Mouse (Mus musculus): ENCODE measurements around the gene Bclaf1. TPM values are rescaled to one million over a fixed set of nuclear protein-coding genes. Genes with fewer than 3 reads are reported as not detected.

Bclaf1 gene
- polyA plus RNA-seq, 1 experiment = 234 TPM

DNA sequence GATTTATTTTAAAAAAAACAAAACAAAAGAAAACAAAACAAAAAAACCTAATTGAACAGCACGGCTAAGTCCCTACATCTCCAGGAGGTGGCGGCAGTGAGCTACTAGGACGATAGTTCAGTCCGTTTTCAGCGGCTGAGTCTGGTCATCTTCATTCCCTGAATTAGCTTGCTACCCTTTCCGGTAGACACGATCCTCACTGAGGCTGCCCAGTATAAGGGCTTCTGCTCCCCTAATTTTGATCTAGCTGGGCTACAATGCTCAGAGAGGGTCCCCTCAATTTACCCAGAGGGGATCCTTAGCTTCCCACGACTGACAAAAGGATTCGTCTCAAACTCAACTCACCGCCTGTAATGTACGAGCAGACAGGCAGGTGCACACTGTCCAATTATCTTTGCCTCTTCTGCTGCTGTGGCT is 21.8 kb upstream of the Bclaf1 start:
- Histone ChIP-seq H3K4me1 (ENCODE audit: control insufficient read depth, insufficient read depth, low read length) (peaks cover 5% of the 10 kb centered on the region), H3K36me3 (ENCODE audit: control insufficient read depth, insufficient read depth, low read length, poor library complexity, severe bottlenecking) (no peaks in the 10 kb centered on the region), H3K27ac (ENCODE audit: insufficient read depth, low read length) (no peak overlapping the region), H3K9ac (ENCODE audit: low read depth, poor library complexity, severe bottlenecking) (peak overlapping the region; percentile 64), H3K27me3 (ENCODE audit: control insufficient read depth, insufficient read depth, low read length, poor library complexity, severe bottlenecking) (no peaks in the 10 kb centered on the region), H3K9me3 (replicated peaks; ENCODE audit: control insufficient read depth, insufficient read depth, low read length, poor library complexity, severe bottlenecking) (no peaks in the 10 kb centered on the region), H3K4me3 (ENCODE audit: low read depth, low read length) (peak overlapping the region; percentile 26; the same call in 1 of the 2 replicates)
- TF ChIP-seq CTCF (IDR thresholded peaks at IDR 0.05; ENCODE audit: low read depth, low read length) (peak; percentile 76), POLR2A (IDR thresholded peaks at IDR 0.05; ENCODE audit: insufficient read depth, low read length) (no peak)

DNA sequence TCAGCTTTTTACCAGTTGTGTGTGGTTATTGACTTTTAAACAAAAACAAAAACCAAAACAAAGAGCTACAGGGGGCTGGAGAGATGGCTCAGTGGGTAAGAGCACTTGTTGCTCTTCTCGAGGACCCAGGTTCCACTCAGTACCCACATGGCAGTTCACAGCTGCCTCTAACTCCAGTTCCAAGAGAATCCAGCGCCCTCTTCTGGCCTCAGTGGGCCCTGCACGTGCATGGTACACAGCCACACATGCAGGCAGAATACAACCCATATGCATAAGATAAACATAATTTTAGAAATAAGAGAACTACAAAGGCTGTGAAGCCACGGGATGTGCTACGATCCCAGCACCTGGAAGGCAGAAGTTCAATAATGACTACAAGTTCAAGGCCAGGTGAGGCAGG is 16.3 kb upstream of the Bclaf1 start:
- H3K27ac ChIP-seq (ENCODE audit: insufficient read depth, low read length) = no peak overlapping the region
- TF ChIP-seq CTCF (IDR thresholded peaks at IDR 0.05; ENCODE audit: low read depth, low read length) (peak; percentile 87), EP300 (IDR thresholded peaks at IDR 0.05; ENCODE audit: insufficient read depth, low read depth, low read length) (no peak)
- no peak overlapping the region for H3K9ac ChIP-seq (ENCODE audit: low read depth, poor library complexity, severe bottlenecking)
- H3K4me1 ChIP-seq (ENCODE audit: control insufficient read depth, insufficient read depth, low read length) = peaks cover 4% of the 10 kb centered on the region
- H3K9me3 ChIP-seq (replicated peaks; ENCODE audit: control insufficient read depth, insufficient read depth, low read length, poor library complexity, severe bottlenecking) = no peaks in the 10 kb centered on the region
- no peaks in the 10 kb centered on the region for H3K36me3 ChIP-seq (ENCODE audit: control insufficient read depth, insufficient read depth, low read length, poor library complexity, severe bottlenecking)
- H3K4me3 ChIP-seq (ENCODE audit: low read depth, low read length) = no peak overlapping the region
- no peaks in the 10 kb centered on the region for H3K27me3 ChIP-seq (ENCODE audit: control insufficient read depth, insufficient read depth, low read length, poor library complexity, severe bottlenecking)

- TF ChIP-seq POLR2A (IDR thresholded peaks at IDR 0.05; ENCODE audit: insufficient read depth, low read length) (no peak), CTCF (IDR thresholded peaks at IDR 0.05; ENCODE audit: low read depth, low read length) (no peak), EP300 (IDR thresholded peaks at IDR 0.05; ENCODE audit: insufficient read depth, low read depth, low read length) (no peak)
- no peak overlapping the region for H3K9ac ChIP-seq (ENCODE audit: low read depth, poor library complexity, severe bottlenecking)
- H3K36me3 ChIP-seq (ENCODE audit: control insufficient read depth, insufficient read depth, low read length, poor library complexity, severe bottlenecking) = no peaks in the 10 kb centered on the region
- H3K27me3 ChIP-seq (ENCODE audit: control insufficient read depth, insufficient read depth, low read length, poor library complexity, severe bottlenecking) = no peaks in the 10 kb centered on the region
- H3K4me1 ChIP-seq (ENCODE audit: control insufficient read depth, insufficient read depth, low read length) = peaks cover 4% of the 10 kb centered on the region
- H3K27ac ChIP-seq (ENCODE audit: insufficient read depth, low read length) = peak overlapping the region; percentile 8; the same call in 1 of the 2 replicates
- no peaks in the 10 kb centered on the region for H3K9me3 ChIP-seq (replicated peaks; ENCODE audit: control insufficient read depth, insufficient read depth, low read length, poor library complexity, severe bottlenecking)
- H3K4me3 ChIP-seq (ENCODE audit: low read depth, low read length) = no peak overlapping the region
Observed at GRCm38 (mm10) chr10:20298152-20298920, 13.9 kb upstream of the Bclaf1 start.

DNA sequence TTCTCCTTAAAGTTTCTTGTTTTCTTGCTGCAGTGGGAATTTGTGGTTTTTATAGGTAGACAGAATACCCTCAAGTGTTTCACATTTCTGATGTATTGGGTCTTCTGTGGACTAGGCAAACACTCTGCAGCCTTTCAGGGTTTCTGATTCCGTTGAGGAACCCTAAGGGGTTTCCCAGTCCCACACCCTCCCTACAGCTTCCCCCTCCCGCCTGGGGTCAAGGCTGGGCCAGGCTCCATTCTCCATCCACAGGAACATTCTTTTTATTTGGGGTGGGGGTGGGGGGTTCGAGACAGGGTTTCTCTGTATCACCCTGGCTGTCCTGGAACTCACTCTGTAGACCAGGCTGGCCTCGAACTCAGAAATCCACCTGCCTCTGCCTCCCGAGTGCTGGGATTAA is 13.2 kb upstream of the Bclaf1 start:
- no peak overlapping the region for H3K27ac ChIP-seq (ENCODE audit: insufficient read depth, low read length)
- H3K4me1 ChIP-seq (ENCODE audit: control insufficient read depth, insufficient read depth, low read length) = peaks cover 4% of the 10 kb centered on the region
- TF ChIP-seq CTCF (IDR thresholded peaks at IDR 0.05; ENCODE audit: low read depth, low read length) (no peak), EP300 (IDR thresholded peaks at IDR 0.05; ENCODE audit: insufficient read depth, low read depth, low read length) (no peak), POLR2A (IDR thresholded peaks at IDR 0.05; ENCODE audit: insufficient read depth, low read length) (no peak)
- no peaks in the 10 kb centered on the region for H3K27me3 ChIP-seq (ENCODE audit: control insufficient read depth, insufficient read depth, low read length, poor library complexity, severe bottlenecking)
- no peaks in the 10 kb centered on the region for H3K9me3 ChIP-seq (replicated peaks; ENCODE audit: control insufficient read depth, insufficient read depth, low read length, poor library complexity, severe bottlenecking)
- H3K36me3 ChIP-seq (ENCODE audit: control insufficient read depth, insufficient read depth, low read length, poor library complexity, severe bottlenecking) = no peaks in the 10 kb centered on the region
- no peak overlapping the region for H3K9ac ChIP-seq (ENCODE audit: low read depth, poor library complexity, severe bottlenecking)
- H3K4me3 ChIP-seq (ENCODE audit: low read depth, low read length) = no peak overlapping the region

- H3K4me3 ChIP-seq (ENCODE audit: low read depth, low read length) = peak overlapping the region; percentile 66
- TF ChIP-seq POLR2A (IDR thresholded peaks at IDR 0.05; ENCODE audit: insufficient read depth, low read length) (no peak), CTCF (IDR thresholded peaks at IDR 0.05; ENCODE audit: low read depth, low read length) (no peak), EP300 (IDR thresholded peaks at IDR 0.05; ENCODE audit: insufficient read depth, low read depth, low read length) (no peak)
- peaks cover 2% of the 10 kb centered on the region; the same call in 1 of the 2 replicates for H3K36me3 ChIP-seq (ENCODE audit: control insufficient read depth, insufficient read depth, low read length, poor library complexity, severe bottlenecking)
- H3K9me3 ChIP-seq (replicated peaks; ENCODE audit: control insufficient read depth, insufficient read depth, low read length, poor library complexity, severe bottlenecking) = no peaks in the 10 kb centered on the region
- H3K4me1 ChIP-seq (ENCODE audit: control insufficient read depth, insufficient read depth, low read length) = no peaks in the 10 kb centered on the region
- H3K9ac ChIP-seq (ENCODE audit: low read depth, poor library complexity, severe bottlenecking) = peak overlapping the region; percentile 88
- no peaks in the 10 kb centered on the region for H3K27me3 ChIP-seq (ENCODE audit: control insufficient read depth, insufficient read depth, low read length, poor library complexity, severe bottlenecking)
- H3K27ac ChIP-seq (ENCODE audit: insufficient read depth, low read length) = peak overlapping the region; percentile 91
Observed at GRCm38 (mm10) chr10:20310969-20311769, 1.1 kb upstream of the Bclaf1 start.

Data from ES-Bruce4 (cell line).